Mouse (Mus musculus) layer of hippocampus, adult 11-12 months (tissue): ENCODE measurements around the gene Gm47995.
"Not testable (repeated sequence)": the region's sequence is repeated elsewhere in the genome, so short reads cannot be mapped to it uniquely, and the experiment has no call there.

ENCODE experiments used
- DNase-seq: peaks from one replicate; pipeline ENCODE4 v3.0.0; 2022; ENCODE audit warnings: low spot score

Gene Gm47995

GRCm38 (mm10) chr1:151198120-151198519 is at the start of gene Gm47995:
Gene Gm47995 (plus strand): TSS chr1:151198448.
- not testable (repeated sequence) for DNase-seq

DNA sequence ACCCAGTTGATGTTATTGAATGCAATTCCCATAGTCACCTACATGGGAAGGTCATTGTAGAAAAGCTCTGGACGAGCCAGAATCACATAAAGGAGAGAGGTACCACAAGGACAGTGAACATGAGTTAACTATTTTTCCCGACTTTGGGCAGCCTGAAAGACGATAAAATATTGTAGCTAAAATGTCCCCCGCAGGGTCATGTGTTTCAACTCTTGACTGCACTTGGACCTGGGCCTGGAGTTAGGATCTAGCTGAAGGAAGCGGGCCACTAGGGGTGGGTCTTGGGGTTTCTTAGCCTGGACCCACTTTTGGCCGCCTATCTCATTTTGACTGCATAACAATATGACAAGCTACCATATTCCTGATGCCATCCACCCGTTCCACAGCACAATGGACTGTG is 48.0 kb upstream of the Gm47995 start:
- DNase-seq = no peak

DNA sequence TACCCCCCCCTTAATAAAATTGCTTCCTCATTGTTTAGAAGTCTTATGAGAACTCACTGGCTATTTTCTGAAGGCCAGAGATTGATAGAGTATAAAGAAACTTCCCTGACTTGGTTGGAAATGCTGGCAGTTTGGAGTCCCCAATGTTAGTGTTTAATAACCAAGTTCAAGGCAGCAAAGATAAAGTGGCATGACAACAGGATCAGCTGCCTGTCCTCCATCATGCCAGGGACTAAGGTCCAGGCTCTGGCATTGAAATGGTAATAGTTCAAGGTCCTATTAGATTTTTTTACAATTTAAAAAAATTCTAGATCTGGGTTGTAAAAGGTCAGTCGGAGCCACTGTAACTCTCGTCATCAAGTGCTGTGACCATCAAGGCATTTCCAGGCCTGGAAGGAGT is 47.2 kb upstream of the Gm47995 start:
- DNase-seq = no peak

GRCm38 (mm10) chr1:151153056-151153652 is 45.1 kb upstream of the Gm47995 start:
- DNase-seq = no peak

- DNase-seq = not testable (repeated sequence)
Measured at GRCm38 (mm10) chr1:151154131-151154530, 44.1 kb upstream of the Gm47995 start.

GRCm38 (mm10) chr1:151156129-151156528 is 42.1 kb upstream of the Gm47995 start:
- no peak for DNase-seq

- no peak for DNase-seq
Measured at GRCm38 (mm10) chr1:151156777-151157632, 41.2 kb upstream of the Gm47995 start.

GRCm38 (mm10) chr1:151157963-151158856 is 40.0 kb upstream of the Gm47995 start:
- DNase-seq = no peak

- no peak for DNase-seq
Measured at GRCm38 (mm10) chr1:151158857-151159510, 39.3 kb upstream of the Gm47995 start.

- no peak for DNase-seq
Measured at GRCm38 (mm10) chr1:151166031-151166430, 32.2 kb upstream of the Gm47995 start.

GRCm38 (mm10) chr1:151167297-151168047 is 30.8 kb upstream of the Gm47995 start:
- no peak for DNase-seq

GRCm38 (mm10) chr1:151168637-151169036 is 29.6 kb upstream of the Gm47995 start:
- no peak for DNase-seq

DNA sequence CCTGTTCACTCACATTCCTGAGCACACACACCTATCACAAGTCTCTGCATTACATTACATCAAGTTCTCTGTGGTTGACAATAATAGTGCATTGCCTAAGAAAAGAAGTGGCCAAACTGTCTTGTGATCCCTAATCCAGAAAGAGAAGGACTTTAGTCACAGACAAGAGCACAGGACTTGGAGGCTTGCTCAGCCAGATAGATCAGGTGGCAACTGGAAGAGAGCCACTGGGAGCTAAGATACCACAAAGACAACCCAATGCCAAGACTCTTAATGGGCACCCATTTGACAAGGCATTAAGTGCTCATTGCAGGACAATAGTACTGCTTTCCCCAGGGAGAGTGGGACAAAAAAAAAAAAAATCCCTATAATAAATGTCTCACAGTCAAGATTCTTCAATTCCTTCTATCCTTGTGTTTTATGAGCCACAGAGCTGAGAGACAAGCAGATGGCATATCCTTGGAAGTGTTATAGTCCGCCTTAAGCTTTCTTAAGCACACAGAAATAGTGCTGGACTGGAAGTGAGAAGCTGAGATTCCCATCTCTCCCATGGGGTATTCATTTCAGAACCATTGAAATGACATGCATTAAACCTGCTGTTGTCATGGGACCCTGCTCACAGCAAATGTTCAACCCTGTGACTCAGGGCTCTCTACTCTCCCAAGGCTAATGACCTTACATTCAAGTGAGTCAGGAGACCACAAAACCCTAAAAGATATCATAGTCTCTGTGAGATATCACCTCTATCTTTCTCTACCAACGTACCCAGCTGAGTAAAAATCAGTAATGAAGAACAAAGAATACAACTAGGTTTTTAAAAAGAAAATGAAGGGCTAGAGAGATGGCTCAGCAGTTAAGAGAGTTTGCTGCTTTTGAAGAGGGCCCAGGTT is 26.4 kb upstream of the Gm47995 start:
- no peak for DNase-seq

DNA sequence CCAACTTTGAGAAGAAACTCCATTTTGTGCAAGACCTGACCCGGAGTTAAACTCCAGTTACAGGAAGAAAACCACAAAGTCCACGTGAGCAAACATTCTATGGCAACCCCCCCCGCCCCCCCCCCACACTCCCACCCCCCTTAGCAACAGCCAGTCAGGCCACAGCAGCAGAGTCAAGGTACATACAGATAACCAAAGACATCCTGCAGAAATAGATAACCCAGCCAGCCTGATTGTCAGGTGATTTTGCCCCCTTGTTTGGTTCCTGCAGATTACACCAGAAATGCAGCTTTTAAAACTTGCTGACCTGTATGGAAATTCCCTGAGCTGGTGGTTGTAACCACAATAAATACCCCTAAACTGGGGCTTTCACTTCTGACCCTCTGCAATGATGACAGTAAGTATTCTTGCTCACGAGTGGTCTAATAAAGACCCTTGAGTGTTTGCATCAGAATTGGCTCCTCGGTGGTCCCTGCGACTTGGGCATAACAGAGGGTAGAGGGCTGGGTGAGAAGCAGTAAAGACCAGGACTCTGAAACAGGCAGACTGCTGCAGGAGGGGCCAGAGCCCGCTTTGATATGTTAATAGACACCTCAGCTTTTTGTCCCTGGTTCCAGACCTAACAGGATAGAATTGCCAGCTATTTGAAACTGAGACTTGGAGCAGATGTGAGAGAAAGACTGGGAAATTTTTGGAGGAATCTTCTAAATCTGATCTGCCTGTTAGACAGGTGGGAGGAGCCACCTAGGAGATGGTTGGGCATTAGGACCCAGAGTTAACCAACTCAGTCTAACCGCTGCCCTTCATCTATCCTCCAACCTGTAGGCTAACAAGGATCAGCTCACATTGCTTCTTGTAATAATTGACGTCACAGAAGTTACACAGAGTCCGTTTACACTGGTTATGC is 21.0 kb upstream of the Gm47995 start:
- no peak for DNase-seq

GRCm38 (mm10) chr1:151177937-151178271 is 20.3 kb upstream of the Gm47995 start:
- no peak for DNase-seq

- no peak for DNase-seq
Measured at GRCm38 (mm10) chr1:151178505-151179083, 19.7 kb upstream of the Gm47995 start.

- DNase-seq = no peak
Measured at GRCm38 (mm10) chr1:151180167-151180566, 18.1 kb upstream of the Gm47995 start.

- DNase-seq = not testable (repeated sequence)
Measured at GRCm38 (mm10) chr1:151182266-151182665, 16.0 kb upstream of the Gm47995 start, which contains the start of gene Gm47985. Gene Gm47985 (plus strand): TSS chr1:151182537.

GRCm38 (mm10) chr1:151186186-151186585 is 12.1 kb upstream of the Gm47995 start:
- not testable (repeated sequence) for DNase-seq
